Mouse (Mus musculus) gastrocnemius, adult 2 months (tissue): ENCODE measurements around the gene Hacd2. TPM values are rescaled to one million over a fixed set of nuclear protein-coding genes. Genes with fewer than 3 reads are reported as not detected.

Source experiments
- DNase-seq: peaks from one replicate; pipeline ENCODE4 v3.0.0; 2022
- H3K27ac ChIP-seq: fragments of 200-600 bp; 2 replicates; pipeline ENCODE4 v1.8.1; 2022; ENCODE audit warnings: mild to moderate bottlenecking
- H3K4me3 ChIP-seq: fragments of 200-600 bp; 2 replicates; pipeline ENCODE4 v1.8.1; 2022; ENCODE audit warnings: mild to moderate bottlenecking, moderate library complexity
- CTCF ChIP-seq: fragments of 200-600 bp; IDR thresholded peaks from 2 replicates; pipeline ENCODE4 v1.8.1; 2022; ENCODE audit warnings: antibody characterized with exemption, mild to moderate bottlenecking, moderate library complexity
- intact Hi-C: fragments of 180-260 bp; cut with DNase I; formaldehyde crosslinking; loops from one replicate; pipeline ENCODE4 v1.15.1; 2025
- total RNA-seq, 2 experiments: library from RNA; stranded (reverse); gene quantifications; 2 replicates each; pipeline ENCODE4 v1.2.3; 2021

Hacd2 gene
- total RNA-seq, 2 experiments from 2014 or later: 1.8 TPM

DNA sequence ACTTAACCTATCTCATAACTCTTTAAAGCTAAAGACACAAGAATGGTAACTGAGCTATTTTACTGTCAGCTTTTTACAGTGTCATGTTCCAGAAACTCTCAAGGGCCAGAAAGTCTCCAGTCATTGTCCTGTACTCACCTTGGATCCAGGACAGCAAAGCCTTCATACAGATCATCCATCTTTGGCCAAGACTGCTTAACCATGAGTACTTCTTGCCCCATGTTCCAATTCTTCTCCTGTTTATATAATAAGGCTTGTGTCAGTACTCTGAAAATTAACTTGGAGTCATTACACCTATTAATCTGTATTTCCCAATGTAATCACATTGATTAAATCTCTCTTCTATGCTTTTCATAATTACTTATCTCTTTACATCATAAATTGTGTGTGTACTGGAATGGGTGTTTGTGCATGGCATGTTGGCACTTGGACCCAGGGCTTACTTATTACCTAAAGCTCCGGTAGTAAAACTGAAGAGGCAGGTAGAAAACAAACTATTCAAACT, 3.7 kb upstream of the Hacd2 start:
- TF ChIP-seq CTCF: no peak
- no peak for DNase-seq
- intact Hi-C loops: no loop called here
- H3K4me3 ChIP-seq: no peak overlapping the region
- H3K27ac ChIP-seq: no peak overlapping the region

GRCm38 (mm10) chr16:35021903-35022241, 356 bp upstream of the Hacd2 start:
- intact Hi-C loops: no loop called here
- TF ChIP-seq CTCF: no peak
- H3K27ac ChIP-seq: peak overlapping the region; percentile 92
- no peak for DNase-seq
- H3K4me3 ChIP-seq: peak overlapping the region; percentile 96

DNA sequence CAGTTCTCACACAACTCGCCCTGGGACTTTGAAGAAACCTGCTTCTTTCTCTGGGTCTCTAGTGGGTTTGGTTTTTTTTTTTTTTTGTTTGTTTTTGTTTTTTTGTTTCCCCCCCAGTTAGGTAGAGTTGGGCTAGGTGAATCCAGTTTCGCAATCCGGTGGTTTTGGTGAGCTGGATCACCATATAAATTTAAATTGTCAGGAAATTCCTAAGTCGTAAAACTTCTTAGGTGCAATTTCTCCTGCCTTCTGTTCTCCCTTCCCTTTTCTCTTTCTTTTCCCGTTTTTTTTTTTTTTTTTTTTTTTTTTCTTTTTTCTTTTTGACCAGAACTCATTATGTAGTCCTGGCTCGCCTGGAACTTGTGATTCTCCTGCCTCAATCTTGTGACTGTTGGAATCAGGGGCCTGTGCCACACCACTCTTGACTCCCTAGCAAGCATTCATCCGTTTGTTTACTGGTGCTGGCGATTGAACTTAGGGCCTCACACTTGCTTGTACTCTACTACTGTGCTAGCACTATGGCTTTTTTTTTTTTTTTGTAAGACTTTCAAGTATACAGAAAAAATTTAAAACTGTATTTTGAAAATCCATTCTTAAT, 1.0 kb downstream of the Hacd2 start:
- Histone ChIP-seq H3K27ac (peak overlapping the region; percentile 92), H3K4me3 (peak overlapping the region; percentile 96)
- intact Hi-C loops: no loop called here
- DNase-seq: no peak
- no peak for TF ChIP-seq CTCF

GRCm38 (mm10) chr16:35024300-35024699, 2.1 kb downstream of the Hacd2 start:
- Histone ChIP-seq H3K4me3 (no peak overlapping the region), H3K27ac (no peak overlapping the region)
- intact Hi-C loops: no loop called here
- TF ChIP-seq CTCF: peak; percentile 18; the same call in 1 of the 2 replicates
- DNase-seq: no peak

DNA sequence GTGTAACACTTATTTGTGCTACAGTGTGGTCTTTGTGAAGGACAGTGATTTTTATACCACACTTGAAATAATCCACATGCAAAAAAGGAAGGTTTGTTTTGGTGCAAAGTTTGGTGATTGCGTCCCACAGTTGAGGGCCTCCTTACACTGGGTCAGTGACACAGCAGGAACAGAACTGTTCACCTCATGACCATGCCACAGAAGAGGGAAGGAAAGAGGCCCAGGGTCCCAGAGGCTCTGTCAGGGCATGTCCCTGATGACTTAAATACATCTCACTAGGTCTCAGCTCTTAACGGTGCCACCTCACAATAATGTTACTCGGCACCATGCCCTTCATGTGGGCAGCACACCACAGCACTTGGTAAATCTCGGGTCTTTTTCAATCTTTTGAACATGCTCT, 3.1 kb downstream of the Hacd2 start:
- no peak for DNase-seq
- no peak overlapping the region for H3K27ac ChIP-seq
- intact Hi-C loops: no loop called here
- no peak overlapping the region for H3K4me3 ChIP-seq
- TF ChIP-seq CTCF: no peak

- no peak overlapping the region for H3K4me3 ChIP-seq
- H3K27ac ChIP-seq: peak overlapping the region; percentile 56
- no peak for DNase-seq
- TF ChIP-seq CTCF: no peak
- intact Hi-C loops: no loop called here
Measured at GRCm38 (mm10) chr16:35033241-35033640, 11.0 kb downstream of the Hacd2 start.

- Histone ChIP-seq H3K4me3 (peak overlapping the region; percentile 7; the same call in 1 of the 2 replicates), H3K27ac (peak overlapping the region; percentile 56)
- no peak for TF ChIP-seq CTCF
- no peak for DNase-seq
- intact Hi-C loops: no loop called here
Measured at GRCm38 (mm10) chr16:35033809-35034577, 11.8 kb downstream of the Hacd2 start.

- Histone ChIP-seq H3K4me3 (no peak overlapping the region), H3K27ac (peak overlapping the region; percentile 56)
- no peak for DNase-seq
- intact Hi-C loops: no loop called here
- no peak for TF ChIP-seq CTCF
Measured at GRCm38 (mm10) chr16:35034971-35035370, 12.7 kb downstream of the Hacd2 start.

DNA sequence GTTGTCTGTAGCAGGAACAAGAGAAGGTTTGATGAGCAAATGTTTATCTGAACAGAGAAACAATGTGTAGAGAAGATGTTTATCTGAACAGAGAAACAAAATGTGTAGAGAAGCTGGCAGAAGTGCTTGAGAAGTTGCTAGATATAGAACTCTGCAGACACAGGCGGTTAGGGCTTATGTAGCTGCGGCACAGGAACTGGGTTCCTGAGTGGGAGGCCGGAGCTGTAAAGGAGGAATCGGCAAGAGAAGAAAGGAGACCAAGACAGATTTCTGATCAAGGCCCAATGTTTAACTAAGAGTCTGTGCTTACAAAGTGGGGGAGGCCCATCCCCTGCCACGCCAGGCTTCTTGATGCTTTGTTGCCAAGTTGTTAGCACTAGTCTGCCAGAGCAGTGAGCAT, 14.5 kb downstream of the Hacd2 start:
- TF ChIP-seq CTCF: no peak

DNA sequence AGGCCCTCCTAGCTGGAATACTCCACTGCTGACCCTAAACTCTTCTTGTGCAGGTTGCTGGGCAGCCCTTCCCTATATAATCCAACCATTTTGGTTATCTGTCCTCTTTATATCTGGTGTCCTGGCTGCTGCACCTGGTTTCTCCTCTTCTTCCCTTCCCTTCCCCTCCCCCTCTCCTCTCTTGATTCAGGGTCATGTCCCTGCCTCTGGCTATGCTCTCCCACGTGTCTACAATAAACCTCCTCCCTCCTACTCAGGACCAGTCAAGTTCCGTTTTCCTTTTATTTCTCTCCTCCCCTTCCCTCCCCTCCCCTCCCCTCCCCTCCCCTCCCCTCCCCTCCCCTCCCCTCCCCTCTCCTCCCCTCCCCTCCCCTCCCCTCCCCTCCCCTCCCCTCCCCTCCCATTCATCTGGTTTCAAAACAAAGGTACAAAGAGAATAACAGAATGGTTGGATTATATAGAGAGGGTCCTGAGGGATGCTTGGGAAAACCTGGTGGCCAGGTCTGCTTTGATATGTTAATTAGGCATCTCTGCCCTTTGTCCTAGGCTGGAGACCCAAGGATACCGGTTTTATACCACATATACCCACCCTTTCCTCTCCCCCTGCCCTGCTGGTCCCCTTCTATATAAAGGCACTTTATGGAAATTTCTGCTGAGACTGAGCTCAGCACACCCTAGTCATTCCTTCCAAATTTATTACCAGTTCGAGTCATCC, 16.3 kb downstream of the Hacd2 start:
- intact Hi-C loops: no loop called here
- Histone ChIP-seq H3K27ac (no peak overlapping the region), H3K4me3 (no peak overlapping the region)
- TF ChIP-seq CTCF: no peak
- DNase-seq: no peak

More for the DNA sequence above, 14.5 kb downstream of the Hacd2 start:
- Histone ChIP-seq H3K4me3 (no peak overlapping the region), H3K27ac (no peak overlapping the region)
- intact Hi-C loops: no loop called here
- no peak for DNase-seq

DNA sequence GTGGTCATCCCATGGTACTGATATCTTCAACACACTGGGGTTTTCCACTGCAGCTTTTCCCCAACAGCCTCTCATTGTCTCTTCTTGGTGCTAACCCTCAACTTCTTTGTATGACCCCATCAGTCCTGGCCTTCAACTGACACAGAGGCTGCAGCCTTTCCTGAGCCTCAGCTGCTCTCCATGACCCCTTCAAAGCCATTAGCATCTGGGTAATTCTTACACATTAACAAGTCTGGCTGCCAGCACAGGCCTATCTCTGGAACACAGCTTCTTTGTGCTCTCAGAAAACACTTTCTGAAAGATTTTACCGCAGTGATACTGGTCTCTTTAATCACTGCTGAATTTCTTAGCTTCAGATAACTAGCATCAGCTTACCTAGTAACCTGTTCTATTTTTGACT, 17.9 kb downstream of the Hacd2 start:
- Histone ChIP-seq H3K27ac (peak overlapping the region; percentile 28; the same call in 1 of the 2 replicates), H3K4me3 (no peak overlapping the region)
- no peak for DNase-seq
- TF ChIP-seq CTCF: no peak
- intact Hi-C loops: no loop called here

DNA sequence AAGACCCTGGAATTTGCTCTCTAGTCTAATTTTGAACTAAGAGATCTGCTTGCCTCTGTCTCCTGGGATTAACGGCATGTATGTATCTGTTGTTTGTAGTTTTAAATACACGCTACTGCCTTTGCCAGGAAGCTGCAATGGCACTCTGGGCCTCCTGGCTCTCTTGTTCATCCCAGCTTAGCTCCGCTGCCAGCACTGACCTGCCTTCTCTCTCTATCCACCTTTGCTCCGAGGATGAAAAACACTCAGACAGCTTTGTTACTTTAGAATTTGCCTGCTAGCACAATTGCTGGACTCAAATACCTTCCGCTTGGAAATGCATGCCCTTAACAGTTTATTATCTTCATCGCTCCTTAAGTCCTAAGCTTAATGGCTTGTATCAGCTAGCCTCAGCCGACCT, 18.8 kb downstream of the Hacd2 start:
- no peak for TF ChIP-seq CTCF
- intact Hi-C loops: no loop called here
- Histone ChIP-seq H3K4me3 (no peak overlapping the region), H3K27ac (no peak overlapping the region)
- no peak for DNase-seq

DNA sequence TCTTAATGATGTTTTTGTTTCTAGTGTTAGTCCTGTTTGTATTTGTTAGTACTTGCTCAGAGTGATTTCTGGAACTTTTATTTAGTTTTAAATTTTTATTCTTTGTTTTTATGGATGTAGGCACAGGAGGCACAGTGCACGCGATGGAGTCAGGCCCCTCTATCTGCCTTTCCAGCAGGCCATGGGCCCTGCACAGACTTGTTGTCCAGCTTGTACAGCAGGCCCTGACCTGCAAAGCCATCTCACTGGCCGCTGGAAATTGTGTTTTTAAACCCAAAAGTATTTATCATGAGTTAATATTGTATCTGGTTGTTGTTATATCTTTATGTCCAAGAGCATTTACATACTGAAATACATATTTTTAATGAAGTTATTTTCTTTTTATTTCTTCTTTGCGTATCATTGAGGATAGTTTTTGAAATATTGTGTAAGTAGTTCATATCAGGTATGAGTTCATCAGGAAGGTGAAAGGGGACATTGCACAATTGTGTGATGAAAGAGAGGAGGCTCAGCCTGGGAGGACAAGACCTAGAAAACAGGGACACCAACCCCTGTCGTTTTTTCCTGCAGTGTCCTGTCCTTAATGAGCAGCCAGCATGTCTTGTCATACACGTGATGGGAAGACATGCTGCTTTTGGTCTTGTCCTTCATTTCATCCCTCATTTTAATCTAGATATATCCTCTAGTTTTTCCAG, 24.0 kb downstream of the Hacd2 start:
- no peak for TF ChIP-seq CTCF
- H3K4me3 ChIP-seq: no peak overlapping the region
- no peak overlapping the region for H3K27ac ChIP-seq
- DNase-seq: no peak
- intact Hi-C loops: no loop called here
